Mouse (Mus musculus) liver, adult 2 months (tissue): ENCODE measurements around the gene Mlxip. TPM values are rescaled to one million over a fixed set of nuclear protein-coding genes. Genes with fewer than 3 reads are reported as not detected.
A peak's percentile ranks its signal among the peaks of the same experiment; 100 is the strongest.

ENCODE experiments used
- DNase-seq: peaks from one replicate; pipeline ENCODE4 v3.0.0-alpha.2; 2011; ENCODE audit warnings: low read depth, low spot score; ENCODE audit errors: extremely low read depth
- H3K27ac ChIP-seq: fragments of 200-500 bp; replicated peaks from 2 replicates; pipeline ENCODE4 v1.5.1; 2012; ENCODE audit warnings: low read depth, mild to moderate bottlenecking, control low read depth, inconsistent platforms, low read length; ENCODE audit not compliant: insufficient read depth
- H3K27me3 ChIP-seq: fragments of 200-500 bp; 2 replicates; pipeline ENCODE4 v1.6.1; 2012; ENCODE audit warnings: mild to moderate bottlenecking, moderate library complexity, low read length, inconsistent platforms; ENCODE audit not compliant: control insufficient read depth, insufficient read depth
- H3K36me3 ChIP-seq: fragments of 200-500 bp; 2 replicates; pipeline ENCODE4 v1.6.1; 2012; ENCODE audit warnings: low read length, inconsistent platforms; ENCODE audit not compliant: control insufficient read depth, insufficient read depth
- H3K4me1 ChIP-seq: fragments of 200-500 bp; 2 replicates; pipeline ENCODE4 v1.6.1; 2011; ENCODE audit warnings: low read length; ENCODE audit not compliant: control insufficient read depth, insufficient read depth
- H3K4me3 ChIP-seq: fragments of 200-500 bp; 2 replicates; pipeline ENCODE4 v1.5.1; 2011; ENCODE audit warnings: low read depth, mild to moderate bottlenecking, control low read depth, low read length, moderate library complexity; ENCODE audit not compliant: insufficient read depth
- H3K79me2 ChIP-seq: fragments of 200-500 bp; 2 replicates; pipeline ENCODE4 v1.6.1; 2012; ENCODE audit warnings: inconsistent platforms, mild to moderate bottlenecking, low read length, moderate library complexity; ENCODE audit not compliant: control insufficient read depth, insufficient read depth
- H3K9ac ChIP-seq: fragments of 200-500 bp; 2 replicates; pipeline ENCODE4 v1.6.1; 2012; ENCODE audit warnings: low read depth, mild to moderate bottlenecking, control low read depth, inconsistent platforms, low read length
- CTCF ChIP-seq: fragments of 200-500 bp; IDR thresholded peaks from 2 replicates; pipeline ENCODE4 v1.5.1; 2011; ENCODE audit warnings: low read depth, low read length, control low read depth
- POLR2A ChIP-seq: fragments of 200-500 bp; IDR thresholded peaks from 2 replicates; pipeline ENCODE4 v1.6.1; 2011; ENCODE audit warnings: low read length, control low read depth; ENCODE audit not compliant: insufficient read depth; ENCODE audit errors: extremely low read depth
- WGBS: fragments of 180-500 bp; shearing (Covaris S2); methylation state at CpG from one replicate; pipeline ENCODE4 v1.1.7; 2018; 5-methylcytosine and 5-hydroxymethylcytosine counted together
- polyA plus RNA-seq: library from polyadenylated mRNA; depleted of rRNA; stranded (reverse); fragments of >200 nt; gene quantifications from 2 replicates; pipeline ENCODE4 v1.2.3, GENCODE M21; 2012
- total RNA-seq: library from RNA; depleted of rRNA; stranded (reverse); fragments of >200 nt; gene quantifications from 2 replicates; pipeline ENCODE4 v1.2.3, GENCODE M21; 2014

Mlxip gene
- total and polyA plus RNA-seq, 2 experiments: 2.0 to 5.1 TPM

- 95% methylated on average over 1 of the region's 1 CpGs for WGBS
Measured at GRCm38 (mm10) chr5:123439312-123439711, 44.7 kb downstream of the Mlxip start.

GRCm38 (mm10) chr5:123439941-123440340 is 45.3 kb downstream of the Mlxip start:
- no peak overlapping the region for H3K4me3 ChIP-seq
- H3K27ac ChIP-seq: no peak overlapping the region
- H3K4me1 ChIP-seq: no peaks in the 10 kb centered on the region
- H3K27me3 ChIP-seq: no peaks in the 10 kb centered on the region
- peaks cover 7% of the 10 kb centered on the region; the same call in 1 of the 2 replicates for H3K36me3 ChIP-seq
- TF ChIP-seq CTCF: peak; percentile 42; the same call in 1 of the 2 replicates
- no peak for TF ChIP-seq POLR2A
- no peak overlapping the region for H3K9ac ChIP-seq
- no peak for DNase-seq
- 88% methylated on average over 4 of the region's 4 CpGs for WGBS
- H3K79me2 ChIP-seq: peaks cover 3% of the 10 kb centered on the region; the same call in 1 of the 2 replicates

More at GRCm38 (mm10) chr5:123439312-123439711, 44.7 kb downstream of the Mlxip start:
- no peaks in the 10 kb centered on the region for H3K4me1 ChIP-seq
- H3K36me3 ChIP-seq: peaks cover 7% of the 10 kb centered on the region; the same call in 1 of the 2 replicates
- TF ChIP-seq POLR2A: no peak
- H3K27me3 ChIP-seq: no peaks in the 10 kb centered on the region
- no peak overlapping the region for H3K4me3 ChIP-seq
- H3K27ac ChIP-seq: no peak overlapping the region
- H3K79me2 ChIP-seq: peaks cover 3% of the 10 kb centered on the region; the same call in 1 of the 2 replicates
- no peak overlapping the region for H3K9ac ChIP-seq
- no peak for DNase-seq

GRCm38 (mm10) chr5:123440664-123441063 is 46.1 kb downstream of the Mlxip start:
- Histone ChIP-seq H3K4me3 (no peak overlapping the region), H3K4me1 (no peaks in the 10 kb centered on the region), H3K27ac (no peak overlapping the region), H3K27me3 (no peaks in the 10 kb centered on the region), H3K9ac (no peak overlapping the region), H3K36me3 (peaks cover 7% of the 10 kb centered on the region), H3K79me2 (peaks cover 3% of the 10 kb centered on the region; the same call in 1 of the 2 replicates)
- DNase-seq: no peak
- TF ChIP-seq CTCF (no peak), POLR2A (no peak)
- WGBS: 90% methylated on average over 4 of the region's 4 CpGs

- Histone ChIP-seq H3K27me3 (no peaks in the 10 kb centered on the region), H3K4me3 (no peak overlapping the region), H3K36me3 (peaks cover 7% of the 10 kb centered on the region), H3K9ac (no peak overlapping the region), H3K79me2 (no peaks in the 10 kb centered on the region), H3K27ac (no peak overlapping the region), H3K4me1 (no peaks in the 10 kb centered on the region)
- no peak for TF ChIP-seq POLR2A
- no peak for TF ChIP-seq CTCF
- WGBS: 98% methylated on average over 3 of the region's 3 CpGs
- DNase-seq: no peak
Measured at GRCm38 (mm10) chr5:123442283-123442682, 47.7 kb downstream of the Mlxip start.

GRCm38 (mm10) chr5:123444069-123444468 is 49.5 kb downstream of the Mlxip start:
- Histone ChIP-seq H3K27ac (no peak overlapping the region), H3K79me2 (no peaks in the 10 kb centered on the region), H3K36me3 (peaks cover 12% of the 10 kb centered on the region), H3K27me3 (no peaks in the 10 kb centered on the region), H3K4me1 (no peaks in the 10 kb centered on the region), H3K9ac (no peak overlapping the region), H3K4me3 (no peak overlapping the region)
- 52% methylated on average over 4 of the region's 4 CpGs for WGBS
- TF ChIP-seq POLR2A (no peak), CTCF (peak; percentile 79)
- peak; percentile 33 for DNase-seq

GRCm38 (mm10) chr5:123444849-123445334 is 50.3 kb downstream of the Mlxip start:
- H3K27me3 ChIP-seq: no peaks in the 10 kb centered on the region
- H3K9ac ChIP-seq: no peak overlapping the region
- TF ChIP-seq CTCF (no peak), POLR2A (no peak)
- no peaks in the 10 kb centered on the region for H3K79me2 ChIP-seq
- no peak for DNase-seq
- no peaks in the 10 kb centered on the region for H3K4me1 ChIP-seq
- 95% methylated on average over 5 of the region's 5 CpGs for WGBS
- H3K4me3 ChIP-seq: no peak overlapping the region
- H3K27ac ChIP-seq: no peak overlapping the region
- peaks cover 16% of the 10 kb centered on the region for H3K36me3 ChIP-seq
